Mouse (Mus musculus) 3T3-L1 (cell line): ENCODE measurements at regions not wholly inside any gene's neighbourhood (a gene's known extent, or its start where the extent isn't known, plus 50 kb on each side); places are given as distances from the start of the nearest gene placed in this dataset.

ENCODE experiments used
- DNase-seq: peaks from one replicate; pipeline ENCODE4 v3.0.0-alpha.2; 2015; ENCODE audit warnings: low read depth, low spot score

GRCm38 (mm10) chr5:93328059-93328458 lies 61.0 kb downstream of the Ccng2 start:
- peak; percentile 85 for DNase-seq

- no peak for DNase-seq
Observed at GRCm38 (mm10) chr5:93330851-93331250, 63.8 kb downstream of the Ccng2 start.

- DNase-seq: no peak
Observed at GRCm38 (mm10) chr5:93353101-93353500, 86.0 kb downstream of the Ccng2 start.
